Mouse (Mus musculus): Measurements from ENCODE around the gene Prom1. TPM values are rescaled to one million over a fixed set of nuclear protein-coding genes. Genes with fewer than 3 reads are reported as not detected.

The Prom1 gene
- total and polyA plus RNA-seq, 2 experiments, result 1.8 to 13.5 TPM

DNA sequence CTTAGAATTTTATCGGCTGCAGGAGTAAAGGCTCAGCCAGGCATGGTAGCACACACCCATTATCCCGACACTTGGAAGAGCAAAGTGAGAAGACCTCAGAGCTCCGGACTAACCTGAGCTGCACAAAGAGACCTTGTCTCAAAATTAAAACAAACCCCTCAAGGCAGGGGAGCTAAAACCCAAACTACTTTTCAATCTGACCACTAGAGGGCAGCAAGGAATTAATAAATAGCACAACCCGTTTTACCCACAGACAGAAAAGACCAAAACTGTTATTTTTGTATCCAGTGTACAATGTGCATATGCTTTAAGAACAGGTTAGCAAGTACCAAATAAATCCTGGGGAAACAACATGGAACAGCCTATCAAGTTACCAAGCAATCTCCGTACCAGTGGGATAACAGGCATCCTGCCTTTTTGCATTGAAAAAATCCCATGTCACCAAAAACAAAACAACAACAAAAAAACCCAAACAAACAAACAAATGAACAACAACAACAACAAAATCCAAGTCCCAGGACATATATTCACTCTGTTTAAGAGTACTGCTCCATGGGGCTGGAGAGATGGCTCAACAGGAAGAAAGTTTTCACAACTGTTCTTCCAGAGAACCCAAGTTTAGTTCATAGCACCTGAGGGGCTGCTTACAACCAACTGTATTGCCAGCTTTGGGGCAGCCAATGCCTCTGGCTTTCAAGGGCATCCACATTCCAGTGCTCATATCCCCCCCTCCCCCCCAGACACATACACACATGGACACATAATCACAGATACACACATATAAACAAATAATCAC is 53.1 kb downstream of the Prom1 start:
- no peak overlapping the region for H3K9ac ChIP-seq (ENCODE audit: low read depth, low read length)
- TF ChIP-seq CTCF (IDR thresholded peaks at IDR 0.05; ENCODE audit: low read depth, low read length) (peak; percentile 41; the same call in 1 of the 2 replicates), POLR2A (IDR thresholded peaks at IDR 0.05; ENCODE audit: extremely low read depth, insufficient read depth, low read length) (no peak)
- no peaks in the 10 kb centered on the region for H3K27me3 ChIP-seq (ENCODE audit: control insufficient read depth, insufficient read depth, low read length)
- no peaks in the 10 kb centered on the region for H3K79me2 ChIP-seq (ENCODE audit: control insufficient read depth, insufficient read depth, low read length)
- H3K4me3 ChIP-seq (ENCODE audit: insufficient read depth, low read depth, low read length), result no peak overlapping the region
- WGBS, result 46% methylated on average over 5 of the region's 5 CpGs
- H3K27ac ChIP-seq (replicated peaks; ENCODE audit: insufficient read depth, low read depth, low read length), result no peak overlapping the region
- H3K4me1 ChIP-seq (ENCODE audit: control insufficient read depth, insufficient read depth, low read length), result peaks cover 8% of the 10 kb centered on the region
- DNase-seq (ENCODE audit: extremely low read depth, low read depth, low spot score), result peak; percentile 52
- no peaks in the 10 kb centered on the region for H3K36me3 ChIP-seq (ENCODE audit: control insufficient read depth, insufficient read depth, low read length)

DNA sequence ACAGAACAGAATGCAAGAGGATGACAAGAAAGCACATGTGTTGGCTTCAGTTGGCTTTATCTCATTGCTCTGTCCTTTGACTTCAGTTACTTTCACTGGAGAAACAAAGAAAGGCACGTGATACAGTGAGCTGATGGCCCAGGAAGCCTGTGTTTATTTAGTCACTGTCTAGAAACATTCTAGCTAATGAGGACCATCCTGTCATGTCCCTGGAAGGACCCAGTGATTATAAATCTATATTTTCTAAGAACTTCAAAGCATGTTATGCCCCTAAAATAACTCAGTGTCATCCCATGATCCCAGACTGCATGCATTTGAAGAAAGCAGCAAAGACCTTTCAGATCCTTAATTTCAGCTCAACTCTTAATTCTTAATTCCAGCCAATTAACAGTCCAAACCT is 60.1 kb downstream of the Prom1 start:
- H3K4me1 ChIP-seq (ENCODE audit: control insufficient read depth, insufficient read depth, low read length), result no peaks in the 10 kb centered on the region
- H3K79me2 ChIP-seq (ENCODE audit: control insufficient read depth, insufficient read depth, low read length), result no peaks in the 10 kb centered on the region
- no peaks in the 10 kb centered on the region for H3K36me3 ChIP-seq (ENCODE audit: control insufficient read depth, insufficient read depth, low read length)
- no peak overlapping the region for H3K9ac ChIP-seq (ENCODE audit: low read depth, low read length)
- TF ChIP-seq POLR2A (IDR thresholded peaks at IDR 0.05; ENCODE audit: extremely low read depth, insufficient read depth, low read length), result no peak
- no peak for TF ChIP-seq CTCF (IDR thresholded peaks at IDR 0.05; ENCODE audit: low read depth, low read length)
- no peaks in the 10 kb centered on the region for H3K27me3 ChIP-seq (ENCODE audit: control insufficient read depth, insufficient read depth, low read length)
- H3K4me3 ChIP-seq (ENCODE audit: insufficient read depth, low read depth, low read length), result no peak overlapping the region
- no peak for DNase-seq (ENCODE audit: extremely low read depth, low read depth, low spot score)
- H3K27ac ChIP-seq (replicated peaks; ENCODE audit: insufficient read depth, low read depth, low read length), result no peak overlapping the region
- WGBS, result 62% methylated on average over 1 of the region's 1 CpGs

DNA sequence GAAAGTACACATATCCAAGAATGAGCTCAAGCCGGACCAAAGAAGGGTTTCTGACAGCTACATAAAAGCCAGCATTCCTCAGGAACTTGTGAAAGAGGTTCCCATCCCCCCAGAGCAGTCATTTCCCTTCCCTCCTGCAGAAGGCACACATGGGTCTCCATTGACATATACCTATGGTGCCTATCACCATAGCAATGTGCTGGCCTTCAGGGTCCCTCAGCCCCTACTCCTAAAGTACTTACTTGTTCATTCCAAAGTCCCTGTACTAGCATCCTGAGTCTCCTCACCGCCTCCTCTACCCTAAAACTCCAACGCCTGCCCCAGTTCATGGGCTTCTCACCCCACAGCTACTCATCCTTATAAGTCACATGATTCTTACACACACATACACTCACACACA is 60.8 kb downstream of the Prom1 start:
- Histone ChIP-seq H3K79me2 (ENCODE audit: control insufficient read depth, insufficient read depth, low read length) (no peaks in the 10 kb centered on the region), H3K36me3 (ENCODE audit: control insufficient read depth, insufficient read depth, low read length) (no peaks in the 10 kb centered on the region), H3K27me3 (ENCODE audit: control insufficient read depth, insufficient read depth, low read length) (no peaks in the 10 kb centered on the region), H3K27ac (replicated peaks; ENCODE audit: insufficient read depth, low read depth, low read length) (no peak overlapping the region), H3K9ac (ENCODE audit: low read depth, low read length) (no peak overlapping the region), H3K4me3 (ENCODE audit: insufficient read depth, low read depth, low read length) (no peak overlapping the region), H3K4me1 (ENCODE audit: control insufficient read depth, insufficient read depth, low read length) (no peaks in the 10 kb centered on the region)
- WGBS, result 96% methylated on average over 3 of the region's 3 CpGs
- DNase-seq (ENCODE audit: extremely low read depth, low read depth, low spot score), result no peak
- no peak for TF ChIP-seq POLR2A (IDR thresholded peaks at IDR 0.05; ENCODE audit: extremely low read depth, insufficient read depth, low read length)
- TF ChIP-seq CTCF (IDR thresholded peaks at IDR 0.05; ENCODE audit: low read depth, low read length), result no peak

DNA sequence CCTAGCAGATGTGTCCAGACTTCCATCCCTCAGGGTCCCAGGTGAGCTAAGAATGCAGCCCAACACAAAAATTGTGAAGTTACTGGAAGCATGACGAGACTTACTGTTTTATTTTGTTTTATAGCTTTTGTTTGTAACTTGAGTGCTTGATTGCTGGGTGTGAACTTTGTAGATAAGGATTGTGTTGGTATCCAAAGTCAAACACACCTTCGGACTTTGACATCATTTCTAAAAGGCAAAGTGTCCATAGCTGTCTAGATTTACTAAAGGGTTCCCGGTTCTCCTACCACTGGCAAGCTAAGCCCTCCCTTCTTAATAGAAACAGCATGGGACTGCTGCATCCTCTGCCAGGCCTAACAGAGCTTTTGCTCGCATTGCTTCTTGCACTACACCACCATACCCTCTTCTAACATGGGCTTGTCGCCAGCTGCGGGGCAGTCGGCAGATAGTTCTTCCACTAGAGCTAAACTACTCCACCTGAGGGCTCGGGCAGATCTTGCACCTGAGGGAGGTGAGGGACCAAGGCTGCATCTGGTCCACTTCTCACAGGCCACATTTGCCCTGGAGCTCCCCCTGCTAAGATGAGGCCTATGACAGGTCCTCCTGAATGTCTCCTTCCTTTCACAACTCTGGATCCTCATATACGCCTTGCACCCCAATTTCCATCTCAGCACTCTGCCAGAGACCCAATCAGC is 103.4 kb downstream of the Prom1 start:
- Histone ChIP-seq H3K36me3 (ENCODE audit: control insufficient read depth, insufficient read depth, low read length) (no peaks in the 10 kb centered on the region), H3K4me3 (ENCODE audit: insufficient read depth, low read depth, low read length) (no peak overlapping the region), H3K4me1 (ENCODE audit: control insufficient read depth, insufficient read depth, low read length) (peaks cover 14% of the 10 kb centered on the region), H3K27me3 (ENCODE audit: control insufficient read depth, insufficient read depth, low read length) (no peaks in the 10 kb centered on the region), H3K27ac (replicated peaks; ENCODE audit: insufficient read depth, low read depth, low read length) (peak overlapping the region; percentile 56), H3K9ac (ENCODE audit: low read depth, low read length) (no peak overlapping the region), H3K79me2 (ENCODE audit: control insufficient read depth, insufficient read depth, low read length) (no peaks in the 10 kb centered on the region)
- peak; percentile 96 for DNase-seq (ENCODE audit: extremely low read depth, low read depth, low spot score)
- TF ChIP-seq POLR2A (IDR thresholded peaks at IDR 0.05; ENCODE audit: extremely low read depth, insufficient read depth, low read length) (no peak), CTCF (IDR thresholded peaks at IDR 0.05; ENCODE audit: low read depth, low read length) (0 out of 2 replicates have a peak, but pooled peaks have one; percentile 4)
- 35% methylated on average over 9 of the region's 9 CpGs for WGBS

DNA sequence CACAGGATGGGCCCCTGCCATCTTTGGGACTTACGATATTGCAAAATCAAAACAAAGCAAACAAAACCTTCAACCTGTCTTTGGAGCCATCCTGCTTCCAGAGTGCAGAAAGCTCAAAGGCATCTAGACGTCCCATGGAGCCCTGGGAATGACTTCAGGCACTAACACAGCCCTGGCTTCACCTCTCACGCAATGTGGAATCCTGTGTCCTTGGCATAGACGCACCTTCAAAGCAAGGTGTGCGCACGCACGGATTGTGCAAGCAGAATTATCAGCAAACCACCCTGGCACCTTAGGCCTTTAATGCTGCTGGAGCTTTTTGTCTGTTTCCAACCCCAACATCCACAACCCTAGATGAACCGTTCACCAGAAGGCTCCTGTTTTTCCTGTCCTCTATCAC is 104.2 kb downstream of the Prom1 start:
- Histone ChIP-seq H3K27me3 (ENCODE audit: control insufficient read depth, insufficient read depth, low read length) (no peaks in the 10 kb centered on the region), H3K4me3 (ENCODE audit: insufficient read depth, low read depth, low read length) (no peak overlapping the region), H3K9ac (ENCODE audit: low read depth, low read length) (no peak overlapping the region), H3K4me1 (ENCODE audit: control insufficient read depth, insufficient read depth, low read length) (peaks cover 14% of the 10 kb centered on the region), H3K79me2 (ENCODE audit: control insufficient read depth, insufficient read depth, low read length) (no peaks in the 10 kb centered on the region), H3K36me3 (ENCODE audit: control insufficient read depth, insufficient read depth, low read length) (no peaks in the 10 kb centered on the region), H3K27ac (replicated peaks; ENCODE audit: insufficient read depth, low read depth, low read length) (peak overlapping the region; percentile 56)
- 25% methylated on average over 8 of the region's 8 CpGs for WGBS
- peak; percentile 98 for DNase-seq (ENCODE audit: extremely low read depth, low read depth, low spot score)
- no peak for TF ChIP-seq POLR2A (IDR thresholded peaks at IDR 0.05; ENCODE audit: extremely low read depth, insufficient read depth, low read length)
- no peak for TF ChIP-seq CTCF (IDR thresholded peaks at IDR 0.05; ENCODE audit: low read depth, low read length)
